Mouse (Mus musculus): ENCODE results near the gene 2310034G01Rik.

GRCm38 (mm10) chr19:46399372-46399771, 49.3 kb upstream of the 2310034G01Rik start:
- TF ChIP-seq CTCF (IDR thresholded peaks at IDR 0.05; ENCODE audit: low read depth) = no peak
- TF ChIP-seq EP300 (IDR thresholded peaks at IDR 0.05; ENCODE audit: low read depth) = no peak
